Mouse (Mus musculus) lung, adult 2 months (tissue): ENCODE measurements around the gene Spaar. TPM values are rescaled to one million over a fixed set of nuclear protein-coding genes. Genes with fewer than 3 reads are reported as not detected.
"Not testable (repeated sequence)": the region's sequence is repeated elsewhere in the genome, so short reads cannot be mapped to it uniquely, and the experiment has no call there.

ENCODE experiments used
- DNase-seq: peaks from one replicate; pipeline ENCODE4 v3.0.0; 2022
- H3K4me1 ChIP-seq: fragments of 200-500 bp; 2 replicates; pipeline ENCODE4 v1.6.1; 2011; ENCODE audit warnings: low read length; ENCODE audit not compliant: control insufficient read depth, insufficient read depth
- H3K4me3 ChIP-seq: fragments of 200-500 bp; replicated peaks from 2 replicates; pipeline ENCODE3; 2011; ENCODE audit warnings: low read depth, mild to moderate bottlenecking, control low read depth, low read length; ENCODE audit errors: extremely low read depth
- CTCF ChIP-seq: fragments of 200-500 bp; IDR thresholded peaks from 2 replicates; pipeline ENCODE4 v1.5.1; 2011; ENCODE audit warnings: mild to moderate bottlenecking, low read length, control low read depth; ENCODE audit not compliant: insufficient read depth
- POLR2A ChIP-seq: fragments of 200-500 bp; IDR thresholded peaks from 2 replicates; pipeline ENCODE4 v1.6.1; 2011; ENCODE audit warnings: low read depth, mild to moderate bottlenecking, control low read depth, low read length, borderline replicate concordance; ENCODE audit errors: extremely low read depth
- WGBS: fragments of 180-500 bp; shearing (Covaris S2); methylation state at CpG from one replicate; pipeline ENCODE4 v1.1.7; 2018; 5-methylcytosine and 5-hydroxymethylcytosine counted together
- polyA plus RNA-seq: library from polyadenylated mRNA; depleted of rRNA; stranded (reverse); fragments of >200 nt; gene quantifications from 2 replicates; pipeline ENCODE4 v1.2.3, GENCODE M21; 2012; rRNA removed

The Spaar gene
- polyA plus RNA-seq, 1 experiment: 9.4 TPM

- 78% methylated on average over 6 of the region's 6 CpGs for WGBS
- no peak for DNase-seq
- TF ChIP-seq POLR2A (no peak), CTCF (no peak)
- Histone ChIP-seq H3K4me3 (no peak within 1 kb of the TSS), H3K4me1 (no peaks in the 10 kb centered on the region; the same call in 1 of the 2 replicates)
Measured at GRCm38 (mm10) chr4:43770909-43771308, 41.1 kb downstream of the Spaar start, which contains the start of gene Olfr159. Gene Olfr159, minus strand, starts transcription at chr4:43771009.

- Histone ChIP-seq H3K4me1 (no peaks in the 10 kb centered on the region; the same call in 1 of the 2 replicates), H3K4me3 (no peak overlapping the region)
- WGBS: 30% methylated on average over 6 of the region's 6 CpGs
- no peak for DNase-seq
- TF ChIP-seq CTCF (no peak), POLR2A (no peak)
Measured at GRCm38 (mm10) chr4:43771626-43772025, 41.8 kb downstream of the Spaar start.

- TF ChIP-seq POLR2A (no peak), CTCF (no peak)
- no peak for DNase-seq
- H3K4me3 ChIP-seq: no peak overlapping the region
- no peaks in the 10 kb centered on the region; the same call in 1 of the 2 replicates for H3K4me1 ChIP-seq
- WGBS: 21% methylated on average over 2 of the region's 2 CpGs
Measured at GRCm38 (mm10) chr4:43772304-43772703, 42.5 kb downstream of the Spaar start.

- no peak for DNase-seq
- WGBS: 73% methylated on average over 6 of the region's 6 CpGs
Measured at GRCm38 (mm10) chr4:43795296-43795695, 65.5 kb downstream of the Spaar start.

GRCm38 (mm10) chr4:43795844-43796243, 66.0 kb downstream of the Spaar start:
- H3K4me1 ChIP-seq, DNase-seq, H3K4me3 ChIP-seq: not testable (repeated sequence)
- 78% methylated on average over 5 of the region's 5 CpGs for WGBS

More at GRCm38 (mm10) chr4:43795296-43795695, 65.5 kb downstream of the Spaar start:
- 0 out of 2 replicates have a peak, but pooled peaks cover 4% of the 10 kb centered on the region for H3K4me1 ChIP-seq
- H3K4me3 ChIP-seq: no peak overlapping the region
- TF ChIP-seq POLR2A (no peak), CTCF (no peak)

GRCm38 (mm10) chr4:43798936-43799335, 69.1 kb downstream of the Spaar start:
- DNase-seq: peak; percentile 33
- Histone ChIP-seq H3K4me1 (0 out of 2 replicates have a peak, but pooled peaks cover 4% of the 10 kb centered on the region), H3K4me3 (no peak overlapping the region)
- TF ChIP-seq CTCF (no peak), POLR2A (no peak)
- WGBS: 50% methylated on average over 7 of the region's 7 CpGs

Other genes starting within 250 kb of the Spaar start
- gene Sit1, start 246.3 kb upstream of the Spaar start, polyA plus RNA-seq: 0.85 and 1.2 TPM in 2 replicates
- gene Ccdc107, start 237.1 kb upstream of the Spaar start, polyA plus RNA-seq: 191 and 235 TPM in 2 replicates
- 4.7 and 6.9 TPM in 2 replicates for gene Arhgef39, start 230.3 kb upstream of the Spaar start, polyA plus RNA-seq
- 1.8 and 1.9 TPM in 2 replicates for gene Car9, start 223.1 kb upstream of the Spaar start, polyA plus RNA-seq
- 32.3 and 129 TPM in 2 replicates for gene Tpm2, start 206.3 kb upstream of the Spaar start, polyA plus RNA-seq
- gene Creb3, start 167.7 kb upstream of the Spaar start, polyA plus RNA-seq: 86.4 and 95.1 TPM in 2 replicates
- 179 and 197 TPM in 2 replicates for gene Tln1, start 167.3 kb upstream of the Spaar start, polyA plus RNA-seq
- 39.0 and 47.3 TPM in 2 replicates for gene Rgp1, start 151.3 kb upstream of the Spaar start, polyA plus RNA-seq
- 19.4 and 26.0 TPM in 2 replicates for gene Gba2, start 151.2 kb upstream of the Spaar start, polyA plus RNA-seq
- 0.24 TPM in 1 of 2 replicates, not detected in the other for gene Msmp, start 145.5 kb upstream of the Spaar start, polyA plus RNA-seq
- 77.5 and 97.5 TPM in 2 replicates for gene Npr2, start 98.1 kb upstream of the Spaar start, polyA plus RNA-seq
- gene Spag8, start 76.4 kb upstream of the Spaar start, polyA plus RNA-seq: 12.1 and 14.7 TPM in 2 replicates
- gene Hint2, start 73.6 kb upstream of the Spaar start, polyA plus RNA-seq: 61.6 and 71.6 TPM in 2 replicates
- 13.1 and 17.3 TPM in 2 replicates for gene Tmem8b, start 61.1 kb upstream of the Spaar start, polyA plus RNA-seq
- gene Fam221b, start 60.9 kb upstream of the Spaar start, polyA plus RNA-seq: 0.04 and 0.15 TPM in 2 replicates
- not detected in 2 replicates for gene Olfr70, start 29.2 kb upstream of the Spaar start, polyA plus RNA-seq
- 0.37 and 0.67 TPM in 2 replicates for gene Olfr71, start 19.8 kb upstream of the Spaar start, polyA plus RNA-seq
- gene Hrct1, start 2.8 kb upstream of the Spaar start, polyA plus RNA-seq: 14.4 and 15.1 TPM in 2 replicates
- 0.13 TPM in 1 of 2 replicates, not detected in the other for gene Olfr159, start 41.0 kb downstream of the Spaar start, polyA plus RNA-seq
- gene Olfr156, start 93.9 kb downstream of the Spaar start, polyA plus RNA-seq: not detected in 2 replicates
- not detected in 2 replicates for gene Olfr157, start 110.2 kb downstream of the Spaar start, polyA plus RNA-seq
- gene Olfr155, start 121.5 kb downstream of the Spaar start, polyA plus RNA-seq: not detected in 2 replicates
- 39.4 and 43.8 TPM in 2 replicates for gene Reck, start 145.5 kb downstream of the Spaar start, polyA plus RNA-seq
- 14.3 and 18.1 TPM in 2 replicates for gene Glipr2, start 227.4 kb downstream of the Spaar start, polyA plus RNA-seq